Comparison of ENCODE assay signal across 7 mouse cellular contexts in genomic region chr7:28958770-28959169, GRCm38 (mm10). TPM values are rescaled to one million over a fixed set of nuclear protein-coding genes. Genes with fewer than 3 reads are reported as not detected.
DNase-seq lines count a peak whose midpoint lies in the region; ATAC-seq and TF ChIP-seq lines count a peak whose summit lies in the region.

No protein-coding gene starts in this region.

- H3K4me1 ChIP-seq in kidney, adult 2 months (ENCODE audit: control insufficient read depth, insufficient read depth, low read length), result peaks cover 43% of the 10 kb centered on the region
- peaks cover 42 to 57% of the 10 kb centered on the region in 2 experiments for H3K4me1 ChIP-seq in MEL (ENCODE audit: control insufficient read depth in 1 of 2, insufficient read depth in 2 of 2, low read length in 2 of 2)
- H3K4me1 ChIP-seq in embryonic facial prominence, embryonic 13.5 days, result peaks cover 64% of the 10 kb centered on the region
- peaks cover 50 to 73% of the 10 kb centered on the region in 2 experiments for H3K4me1 ChIP-seq in liver, embryonic 14.5 days (replicated peaks; ENCODE audit: control insufficient read depth in 2 of 2, insufficient read depth in 2 of 2, low read length in 1 of 2)

- no peaks in the 10 kb centered on the region; the same call in 1 of the 2 replicates for H3K36me3 ChIP-seq in kidney, adult 2 months (ENCODE audit: control insufficient read depth, insufficient read depth, low read length)
- peaks cover 3 to 73% of the 10 kb centered on the region in 2 experiments; a peak in 3 of 4 replicates for H3K36me3 ChIP-seq in MEL (ENCODE audit: control insufficient read depth in 1 of 2, insufficient read depth in 2 of 2, low read length in 2 of 2)
- peaks cover 12% of the 10 kb centered on the region for H3K36me3 ChIP-seq in embryonic facial prominence, embryonic 13.5 days
- peaks cover 4% of the 10 kb centered on the region; the same call in 1 of the 2 replicates for H3K36me3 ChIP-seq in liver, embryonic 14.5 days (replicated peaks; ENCODE audit: control insufficient read depth, insufficient read depth, low read depth)

- peaks cover 69% of the 10 kb centered on the region for H3K79me2 ChIP-seq in MEL (ENCODE audit: control insufficient read depth, insufficient read depth, low read length, poor library complexity)

- intact Hi-C loops in left cerebral cortex, postnatal 10 days (cut with DNase I), result no loop called here

- H3K27me3 ChIP-seq in kidney, adult 2 months (replicated peaks; ENCODE audit: control insufficient read depth, insufficient read depth, low read length), result no peaks in the 10 kb centered on the region
- H3K27me3 ChIP-seq in MEL (ENCODE audit: control insufficient read depth in 1 of 2, insufficient read depth in 2 of 2, low read length in 2 of 2), result no peaks in the 10 kb centered on the region
- H3K27me3 ChIP-seq in embryonic facial prominence, embryonic 13.5 days, result no peaks in the 10 kb centered on the region
- H3K27me3 ChIP-seq in liver, embryonic 14.5 days (ENCODE audit: control insufficient read depth, insufficient read depth, low read length), result no peaks in the 10 kb centered on the region

- 3% methylated on average over 1 of the region's 1 CpGs for WGBS in kidney, adult 2 months
- WGBS in embryonic facial prominence, embryonic 13.5 days, result 48% methylated on average over 1 of the region's 1 CpGs
- WGBS in liver, embryonic 14.5 days (ENCODE audit: insufficient replicate concordance), result 76% methylated on average over 1 of the region's 1 CpGs

- peak; percentile 75 for DNase-seq in kidney, adult 2 months
- no peak for DNase-seq in kidney, adult 8-10 months
- DNase-seq in MEL (ENCODE audit: low read depth, low spot score), result no peak
- DNase-seq in liver, embryonic 14.5 days (ENCODE audit: low read depth in 3 of 3, low spot score in 3 of 3), result no peak
- no peak for DNase-seq in left cerebral cortex, postnatal 10 days (ENCODE audit: extremely low spot score in 1 of 2, low spot score in 2 of 2)
- DNase-seq in ovary, postnatal 14 days (ENCODE audit: low spot score), result no peak

- no peak for ATAC-seq in embryonic facial prominence, embryonic 13.5 days (ENCODE audit: insufficient number of reproducible peaks, insufficient read depth, low FRiP score, low TSS enrichment, low read depth)
- no peak for ATAC-seq in liver, embryonic 14.5 days (ENCODE audit: insufficient read depth)

- no peaks in the 10 kb centered on the region for H3K9me3 ChIP-seq in MEL (replicated peaks; ENCODE audit: insufficient read depth, low read length)
- no peaks in the 10 kb centered on the region for H3K9me3 ChIP-seq in embryonic facial prominence, embryonic 13.5 days
- no peaks in the 10 kb centered on the region for H3K9me3 ChIP-seq in liver, embryonic 14.5 days (ENCODE audit: control insufficient read depth, low read length)

- H3K4me2 ChIP-seq in embryonic facial prominence, embryonic 13.5 days, result peak overlapping the region; percentile 78
- peak overlapping the region; percentile 90 for H3K4me2 ChIP-seq in liver, embryonic 14.5 days (ENCODE audit: low read depth)

- H3K9ac ChIP-seq in MEL (ENCODE audit: control insufficient read depth, low read depth, low read length, poor library complexity, severe bottlenecking), result no peak overlapping the region
- peak overlapping the region; percentile 95; the same call in 1 of the 2 replicates for H3K9ac ChIP-seq in embryonic facial prominence, embryonic 13.5 days
- peak overlapping the region; percentile 34 for H3K9ac ChIP-seq in liver, embryonic 14.5 days (replicated peaks)

- no peak for TF ChIP-seq CTCF in kidney, adult 2 months (conservative IDR thresholded peaks at IDR 0.05; ENCODE audit: insufficient read depth, insufficient read length, low read depth, low read length)
- no peak for TF ChIP-seq CTCF in MEL (IDR thresholded peaks at IDR 0.05 in 2 of 3, conservative IDR thresholded peaks at IDR 0.05 in 1 of 3; ENCODE audit: control insufficient read depth in 1 of 3, insufficient read depth in 1 of 3, low read depth in 2 of 3, low read length in 3 of 3, poor library complexity in 1 of 3, severe bottlenecking in 1 of 3)
- TF ChIP-seq CTCF in liver, embryonic 14.5 days (IDR thresholded peaks at IDR 0.05; ENCODE audit: low read depth), result no peak

- H3K27ac ChIP-seq in kidney, adult 2 months (ENCODE audit: insufficient read depth, low read depth, low read length), result peak overlapping the region; percentile 69
- peak overlapping the region; percentile 78 for H3K27ac ChIP-seq in MEL (ENCODE audit: control insufficient read depth, low read depth, low read length)
- 0 out of 2 replicates have a peak overlapping the region, but pooled peaks have one; percentile 22 for H3K27ac ChIP-seq in embryonic facial prominence, embryonic 13.5 days
- H3K27ac ChIP-seq in liver, embryonic 14.5 days, result peak overlapping the region; percentile 76

- H3K4me3 ChIP-seq in kidney, adult 2 months (ENCODE audit: insufficient read depth, low read depth, low read length), result no peak overlapping the region
- H3K4me3 ChIP-seq in MEL (ENCODE audit: control insufficient read depth in 1 of 2, insufficient read depth in 1 of 2, low read depth in 2 of 2, low read length in 2 of 2), result 0 out of 4 replicates have a peak overlapping the region, but pooled peaks of 1 of the 2 experiments have one; percentile 20
- H3K4me3 ChIP-seq in embryonic facial prominence, embryonic 13.5 days, result no peak overlapping the region
- H3K4me3 ChIP-seq in liver, embryonic 14.5 days (ENCODE audit: insufficient read depth in 1 of 2, low read depth in 2 of 2, low read length in 2 of 2), result peak overlapping the region in 1 of 2 experiments; percentile 86; a peak in 2 of 4 replicates

- no peak for TF ChIP-seq POLR2A in kidney, adult 2 months (IDR thresholded peaks at IDR 0.05; ENCODE audit: low read depth, low read length)
- TF ChIP-seq POLR2A in MEL (IDR thresholded peaks at IDR 0.05; ENCODE audit: control insufficient read depth in 1 of 2, insufficient read depth in 1 of 2, low read depth in 1 of 2, low read length in 2 of 2, poor library complexity in 1 of 2), result no peak

- TF ChIP-seq RAD21 in MEL (IDR thresholded peaks at IDR 0.05; ENCODE audit: low read depth, low read length), result no peak

- no peak for TF ChIP-seq EP300 in MEL (IDR thresholded peaks at IDR 0.05; ENCODE audit: low read depth in 1 of 2, low read length in 2 of 2)
- TF ChIP-seq EP300 in liver, embryonic 14.5 days (IDR thresholded peaks at IDR 0.05; ENCODE audit: low read depth), result no peak

TF ChIP-seq in MEL, 35 proteins besides CTCF, POLR2A, EP300 and RAD21:
- TF ChIP-seq MEF2A (IDR thresholded peaks at IDR 0.05; ENCODE audit: extremely low read depth, insufficient replicate concordance, low read depth, low read length, poor library complexity, severe bottlenecking) (no peak), ETS1 (IDR thresholded peaks at IDR 0.05; ENCODE audit: low read depth, low read length) (no peak), MXI1 (IDR thresholded peaks at IDR 0.05; ENCODE audit: low read depth, low read length) (no peak), BHLHE40 (IDR thresholded peaks at IDR 0.05; ENCODE audit: borderline replicate concordance, low read depth, low read length) (no peak), JUND (IDR thresholded peaks at IDR 0.05; ENCODE audit: low read depth, low read length) (no peak), MYB (IDR thresholded peaks at IDR 0.05; ENCODE audit: low read depth, low read length) (no peak), MAFK (IDR thresholded peaks at IDR 0.05; ENCODE audit: borderline replicate concordance, low read depth, low read length) (no peak), CHD2 (IDR thresholded peaks at IDR 0.05; ENCODE audit: low read length) (no peak), USF1 (IDR thresholded peaks at IDR 0.05; ENCODE audit: low read depth, low read length) (no peak), SIN3A (IDR thresholded peaks at IDR 0.05; ENCODE audit: low read length) (no peak), POLR2AphosphoS2 (IDR thresholded peaks at IDR 0.05; ENCODE audit: low read length) (no peak)

RNA-seq across cellular contexts. Expression of gene Actn4, which starts 3.4 kb away (rescaled TPM):
- polyA plus RNA-seq in kidney, adult 2 months (2012; rRNA removed), result 340 and 367 TPM in 2 replicates
- 60.5 and 66.3 TPM in 2 replicates for total RNA-seq in MEL (2012; rRNA removed)
- 100 to 1,000 TPM in 1 of 2 experiments, not detected in 1; 267 TPM for polyA plus RNA-seq in MEL (2012; ENCODE audit: insufficient read depth in 1 of 2, insufficient read length in 2 of 2, low read depth in 1 of 2, low replicate concordance in 2 of 2, missing spikeins in 1 of 2)
- 232 and 258 TPM in 2 replicates for polyA plus RNA-seq in embryonic facial prominence, embryonic 13.5 days (2015; fragmentation: Nextera tagmentation; extraction: Ambion mirVana)
- polyA plus RNA-seq in liver, embryonic 14.5 days (2012; rRNA removed), result 80.4 and 86.2 TPM in 2 replicates
- polyA plus RNA-seq in liver, embryonic 14.5 days (2014; fragmentation: Nextera tagmentation; extraction: Ambion mirVana), result 94.5 and 105 TPM in 2 replicates
- 100 to 1,000 TPM; 151 to 160 TPM for total RNA-seq in left cerebral cortex, postnatal 10 days (2021)

RNA-seq across cellular contexts. Expression of gene Eif3k, which starts 22.9 kb away (rescaled TPM):
- polyA plus RNA-seq in kidney, adult 2 months (2012; rRNA removed), result 321 and 343 TPM in 2 replicates
- total RNA-seq in MEL (2012; rRNA removed), result 525 and 545 TPM in 2 replicates
- 100 to 1,000 TPM in 1 of 2 experiments, not detected in 1; 671 TPM for polyA plus RNA-seq in MEL (2012; ENCODE audit: insufficient read depth in 1 of 2, insufficient read length in 2 of 2, low read depth in 1 of 2, low replicate concordance in 2 of 2, missing spikeins in 1 of 2)
- 453 and 455 TPM in 2 replicates for polyA plus RNA-seq in embryonic facial prominence, embryonic 13.5 days (2015; fragmentation: Nextera tagmentation; extraction: Ambion mirVana)
- 281 and 283 TPM in 2 replicates for polyA plus RNA-seq in liver, embryonic 14.5 days (2012; rRNA removed)
- 283 and 288 TPM in 2 replicates for polyA plus RNA-seq in liver, embryonic 14.5 days (2014; fragmentation: Nextera tagmentation; extraction: Ambion mirVana)
- total RNA-seq in left cerebral cortex, postnatal 10 days (2021), result 100 to 1,000 TPM; 171 to 178 TPM

RNA-seq across cellular contexts. Expression of gene Map4k1, which starts 23.1 kb away (rescaled TPM):
- 2.3 and 6.2 TPM in 2 replicates for polyA plus RNA-seq in kidney, adult 2 months (2012; rRNA removed)
- 17.3 and 19.3 TPM in 2 replicates for total RNA-seq in MEL (2012; rRNA removed)
- polyA plus RNA-seq in MEL (2012; ENCODE audit: insufficient read depth in 1 of 2, insufficient read length in 2 of 2, low read depth in 1 of 2, low replicate concordance in 2 of 2, missing spikeins in 1 of 2), result 10 to 100 TPM in 1 of 2 experiments, not detected in 1; 50.8 TPM
- polyA plus RNA-seq in embryonic facial prominence, embryonic 13.5 days (2015; fragmentation: Nextera tagmentation; extraction: Ambion mirVana), result 7.7 and 9.9 TPM in 2 replicates
- 16.7 and 17.3 TPM in 2 replicates for polyA plus RNA-seq in liver, embryonic 14.5 days (2012; rRNA removed)
- 24.9 and 27.4 TPM in 2 replicates for polyA plus RNA-seq in liver, embryonic 14.5 days (2014; fragmentation: Nextera tagmentation; extraction: Ambion mirVana)
- total RNA-seq in left cerebral cortex, postnatal 10 days (2021), result 1 to 10 TPM; 5.8 to 6.0 TPM

Comparison
In these comparisons a context has a peak if more than half of its experiments do, and no peak if none do; other contexts are left out.
1. H3K27ac ChIP-seq: peak in every context shown above with its lines; median percentile 78 in MEL; 76 in liver, embryonic 14.5 days; 69 in kidney, adult 2 months; 22 in embryonic facial prominence, embryonic 13.5 days.